Mouse (Mus musculus) cerebellum, postnatal 25 days (tissue): ENCODE results near the gene Prkg1.
"Not testable (repeated sequence)": the region's sequence is repeated elsewhere in the genome, so short reads cannot be mapped to it uniquely, and the experiment has no call there.

Source experiments
- DNase-seq, 2 experiments: peaks; one replicate each; pipeline ENCODE4 v3.0.0; 2021; ENCODE audit warnings: mixed read lengths in 2 of 2

Gene Prkg1

GRCm38 (mm10) chr19:31424319-31424718 is 340.5 kb downstream of the Prkg1 start:
- no peak for DNase-seq

- DNase-seq = no peak
Observed at GRCm38 (mm10) chr19:31413571-31413970, 351.3 kb downstream of the Prkg1 start.

- DNase-seq = no peak
Observed at GRCm38 (mm10) chr19:31396096-31396495, 368.7 kb downstream of the Prkg1 start.

- no peak for DNase-seq
Observed at GRCm38 (mm10) chr19:31385353-31385752, 379.5 kb downstream of the Prkg1 start.

- no peak for DNase-seq
Observed at GRCm38 (mm10) chr19:31383881-31384280, 381.0 kb downstream of the Prkg1 start.

GRCm38 (mm10) chr19:31370106-31370505 is 394.7 kb downstream of the Prkg1 start:
- no peak for DNase-seq

GRCm38 (mm10) chr19:31369116-31369515 is 395.7 kb downstream of the Prkg1 start:
- no peak for DNase-seq

- no peak for DNase-seq
Observed at GRCm38 (mm10) chr19:31362051-31362450, 402.8 kb downstream of the Prkg1 start.

- no peak for DNase-seq
Observed at GRCm38 (mm10) chr19:31361575-31361974, 403.3 kb downstream of the Prkg1 start.

GRCm38 (mm10) chr19:31361161-31361560 is 403.7 kb downstream of the Prkg1 start:
- peak; percentile 37 to 56 for DNase-seq

- no peak for DNase-seq
Observed at GRCm38 (mm10) chr19:31354959-31355358, 409.9 kb downstream of the Prkg1 start.

- DNase-seq = not testable (repeated sequence)
Observed at GRCm38 (mm10) chr19:31352784-31353183, 412.0 kb downstream of the Prkg1 start.

GRCm38 (mm10) chr19:31351796-31352195 is 413.0 kb downstream of the Prkg1 start:
- no peak for DNase-seq

- peak; percentile 22 to 70 for DNase-seq
Observed at GRCm38 (mm10) chr19:31342150-31342549, 422.7 kb downstream of the Prkg1 start.

GRCm38 (mm10) chr19:31340898-31341297 is 423.9 kb downstream of the Prkg1 start:
- no peak for DNase-seq

GRCm38 (mm10) chr19:31338355-31339101 is 426.3 kb downstream of the Prkg1 start:
- DNase-seq = no peak

- no peak for DNase-seq
Observed at GRCm38 (mm10) chr19:31337863-31338217, 427.0 kb downstream of the Prkg1 start.

- DNase-seq = no peak
Observed at GRCm38 (mm10) chr19:31337163-31337862, 427.5 kb downstream of the Prkg1 start.

GRCm38 (mm10) chr19:31336381-31336780 is 428.5 kb downstream of the Prkg1 start:
- no peak for DNase-seq

- no peak for DNase-seq
Observed at GRCm38 (mm10) chr19:31329893-31330292, 434.9 kb downstream of the Prkg1 start.

GRCm38 (mm10) chr19:31304760-31305159 is 460.1 kb downstream of the Prkg1 start:
- DNase-seq = no peak

- no peak for DNase-seq
Observed at GRCm38 (mm10) chr19:31291231-31291630, 473.6 kb downstream of the Prkg1 start.

GRCm38 (mm10) chr19:31284581-31284980 is 480.3 kb downstream of the Prkg1 start:
- no peak for DNase-seq

- DNase-seq = no peak
Observed at GRCm38 (mm10) chr19:31284126-31284525, 480.7 kb downstream of the Prkg1 start.
